32 mouse cellular contexts compared by ENCODE assay signal in genomic region chr7:125717612-125718011, GRCm38 (mm10). TPM values are rescaled to one million over a fixed set of nuclear protein-coding genes. Genes with fewer than 3 reads are reported as not detected.
DNase-seq lines count a peak whose midpoint lies in the region; ATAC-seq lines count a peak whose summit lies in the region.
"Had no signal": no experiment of that assay in that cellular context is flagged by ENCODE, and none has a peak within 500 bp of the region (broad histone marks: within the 10 kb centered on the region; RNA-seq: fewer than 3 reads in every experiment).

No protein-coding gene starts in this region.

- H3K4me2 ChIP-seq in heart, embryonic 14.5 days (ENCODE audit: low read length): no peak overlapping the region
- H3K4me2 ChIP-seq in intestine, embryonic 15.5 days (replicated peaks): no peak overlapping the region
- H3K4me2 ChIP-seq: embryonic facial prominence, embryonic 13.5 days; hindbrain, embryonic 12.5 days; liver, embryonic 15.5 days; midbrain, embryonic 15.5 days; neural tube, embryonic 15.5 days had no signal

- DNase-seq in heart, postnatal 14 days: no peak
- DNase-seq in kidney, adult 9 months: peak; percentile 20
- DNase-seq in kidney, adult 8-10 months: no peak
- DNase-seq in NIH3T3 (ENCODE audit: low read depth): peak; percentile 14
- DNase-seq: adrenal gland, postnatal 25 days; cerebellum, adult 11-12 months; cerebellum, postnatal 10 days; gastrocnemius, adult 2 months; gastrocnemius, postnatal 36 days; heart, adult 2 months; heart, postnatal 36 days; kidney, adult 11 months; kidney, postnatal 10 days; layer of hippocampus, postnatal 36 days; left cerebral cortex, postnatal 4 days; liver; right cerebral cortex, adult 18-20 months; spleen, adult 18-20 months; thymus, postnatal 14 days had no signal

- 0 out of 2 replicates have a peak overlapping the region, but pooled peaks have one; percentile 1 for H3K9ac ChIP-seq in heart, embryonic 14.5 days (ENCODE audit: low read length)
- H3K9ac ChIP-seq in intestine, embryonic 15.5 days: no peak overlapping the region
- H3K9ac ChIP-seq: embryonic facial prominence, embryonic 13.5 days; hindbrain, embryonic 12.5 days; liver, embryonic 15.5 days; midbrain, embryonic 15.5 days; neural tube, embryonic 15.5 days had no signal

- no peaks in the 10 kb centered on the region for H3K36me3 ChIP-seq in heart, embryonic 14.5 days (ENCODE audit: control insufficient read depth, insufficient read depth, low read length)
- H3K36me3 ChIP-seq in intestine, embryonic 15.5 days: no peaks in the 10 kb centered on the region
- H3K36me3 ChIP-seq: forebrain, embryonic 10.5 days; liver, embryonic 15.5 days; midbrain, embryonic 15.5 days; neural tube, embryonic 15.5 days had no signal

- H3K9me3 ChIP-seq in heart, embryonic 14.5 days (ENCODE audit: control insufficient read depth, low read length): no peaks in the 10 kb centered on the region
- no peaks in the 10 kb centered on the region for H3K9me3 ChIP-seq in intestine, embryonic 15.5 days
- H3K9me3 ChIP-seq: embryonic facial prominence, embryonic 13.5 days; forebrain, embryonic 10.5 days; hindbrain, embryonic 12.5 days; liver, embryonic 15.5 days; midbrain, embryonic 10.5 days; midbrain, embryonic 15.5 days; neural tube, embryonic 15.5 days had no signal

- no peak overlapping the region for H3K4me3 ChIP-seq in heart, embryonic 14.5 days (ENCODE audit: control insufficient read depth in 1 of 2, insufficient read depth in 1 of 2, low read depth in 1 of 2, low read length in 2 of 2)
- no peak overlapping the region for H3K4me3 ChIP-seq in intestine, embryonic 15.5 days (replicated peaks)
- H3K4me3 ChIP-seq: embryonic facial prominence, embryonic 13.5 days; forebrain, embryonic 10.5 days; gastrocnemius, adult 2 months; heart, adult 2 months; hindbrain, embryonic 12.5 days; liver, embryonic 15.5 days; midbrain, embryonic 10.5 days; midbrain, embryonic 15.5 days; neural tube, embryonic 15.5 days had no signal

- H3K4me1 ChIP-seq in heart, embryonic 14.5 days (ENCODE audit: control insufficient read depth in 2 of 2, insufficient read depth in 2 of 2, low read length in 2 of 2): peaks cover 33 to 75% of the 10 kb centered on the region in 2 experiments
- peaks cover 12% of the 10 kb centered on the region for H3K4me1 ChIP-seq in intestine, embryonic 15.5 days (replicated peaks)
- H3K4me1 ChIP-seq: forebrain, embryonic 10.5 days; liver, embryonic 15.5 days; midbrain, embryonic 10.5 days; midbrain, embryonic 15.5 days had no signal

- no peaks in the 10 kb centered on the region for H3K27me3 ChIP-seq in heart, embryonic 14.5 days (ENCODE audit: control insufficient read depth, insufficient read depth, low read length)
- H3K27me3 ChIP-seq in intestine, embryonic 15.5 days (replicated peaks): no peaks in the 10 kb centered on the region
- H3K27me3 ChIP-seq: embryonic facial prominence, embryonic 13.5 days; hindbrain, embryonic 12.5 days; liver, embryonic 15.5 days; midbrain, embryonic 15.5 days; neural tube, embryonic 15.5 days had no signal

- ATAC-seq in heart, embryonic 14.5 days (ENCODE audit: insufficient number of reproducible peaks, insufficient read depth, low FRiP score, low read depth): no peak
- peak; percentile 73 for ATAC-seq in intestine, embryonic 15.5 days
- no peak for ATAC-seq in megakaryocyte, adult 5-6 weeks (ENCODE audit: poor library complexity, severe bottlenecking)
- ATAC-seq: CD4-positive, CD25-positive, alpha-beta regulatory T cell, adult 4 months; forebrain, embryonic 16.5 days; hindbrain, postnatal 0 days; midbrain, embryonic 15.5 days had no signal

- H3K27ac ChIP-seq in heart, embryonic 14.5 days (replicated peaks in 1 of 2; ENCODE audit: control insufficient read depth in 1 of 2, insufficient read depth in 1 of 2, low read depth in 2 of 2, low read length in 2 of 2): peak overlapping the region in 1 of 2 experiments; percentile 84; a peak in 1 of 4 replicates
- no peak overlapping the region for H3K27ac ChIP-seq in intestine, embryonic 15.5 days
- H3K27ac ChIP-seq: embryonic facial prominence, embryonic 13.5 days; forebrain, embryonic 10.5 days; heart, adult 2 months; hindbrain, embryonic 12.5 days; hindbrain, postnatal 0 days; liver, embryonic 15.5 days; midbrain, embryonic 10.5 days; midbrain, embryonic 15.5 days; neural tube, embryonic 15.5 days had no signal

- intact Hi-C loops in heart, postnatal 14 days (cut with DNase I): no loop called here

RNA-seq across cellular contexts. Expression of gene D430042O09Rik, which starts 9.9 kb away (rescaled TPM):
- 7.9 and 8.6 TPM in 2 replicates for polyA plus RNA-seq in heart, embryonic 14.5 days (2014; fragmentation: Nextera tagmentation; extraction: Ambion mirVana)
- 10 to 100 TPM; 11.7 to 15.2 TPM for total RNA-seq in heart, postnatal 14 days (2021)
- polyA plus RNA-seq in intestine, embryonic 15.5 days (2015; fragmentation: Nextera tagmentation; extraction: Ambion mirVana): 5.5 and 6.9 TPM in 2 replicates
- 8.0 and 12.1 TPM in 2 replicates for total RNA-seq in megakaryocyte, adult 5-6 weeks (2015)
- 7.9 and 10.2 TPM in 2 replicates for total RNA-seq in megakaryocyte, adult 5-6 weeks (2017)

RNA-seq across cellular contexts. Expression of gene Gtf3c1, which starts 10.0 kb away (rescaled TPM):
- polyA plus RNA-seq in heart, embryonic 14.5 days (2014; fragmentation: Nextera tagmentation; extraction: Ambion mirVana): 29.1 and 30.4 TPM in 2 replicates
- total RNA-seq in heart, postnatal 14 days (2021): 10 to 100 TPM; 68.4 to 72.4 TPM
- 19.3 and 20.4 TPM in 2 replicates for polyA plus RNA-seq in intestine, embryonic 15.5 days (2015; fragmentation: Nextera tagmentation; extraction: Ambion mirVana)
- 12.7 and 13.0 TPM in 2 replicates for total RNA-seq in megakaryocyte, adult 5-6 weeks (2015)
- total RNA-seq in megakaryocyte, adult 5-6 weeks (2017): 22.4 and 27.5 TPM in 2 replicates

Comparison
In these comparisons a context has a peak if more than half of its experiments do, and no peak if none do; other contexts are left out.
1. DNase-seq: peak in kidney, adult 9 months (single experiment) and NIH3T3 (single experiment); none in heart, postnatal 14 days (0 of 2) and kidney, adult 8-10 months (0 of 2).